Mouse (Mus musculus): ENCODE measurements around the gene Zpbp2.

Gene Zpbp2

GRCm38 (mm10) chr11:98550975-98551828 is at the start of gene Zpbp2:
TSS of gene Zpbp2 (plus strand) at chr11:98551097.
- peak; percentile 60 for DNase-seq (ENCODE audit: low read depth)

- no peak for DNase-seq (ENCODE audit: low read depth)
Observed at GRCm38 (mm10) chr11:98504926-98505325, 46.0 kb upstream of the Zpbp2 start.

GRCm38 (mm10) chr11:98509434-98509833 is 41.5 kb upstream of the Zpbp2 start:
- DNase-seq (ENCODE audit: low read depth), result peak; percentile 20

GRCm38 (mm10) chr11:98510125-98510524 is 40.8 kb upstream of the Zpbp2 start:
- no peak for DNase-seq (ENCODE audit: low read depth)

- no peak for DNase-seq (ENCODE audit: low read depth)
Observed at GRCm38 (mm10) chr11:98512881-98513280, 38.0 kb upstream of the Zpbp2 start.

- DNase-seq (ENCODE audit: low read depth), result no peak
Observed at GRCm38 (mm10) chr11:98513356-98513936, 37.5 kb upstream of the Zpbp2 start.

GRCm38 (mm10) chr11:98520468-98520867 is 30.4 kb upstream of the Zpbp2 start:
- no peak for DNase-seq (ENCODE audit: low read depth)

GRCm38 (mm10) chr11:98525140-98525539 is 25.8 kb upstream of the Zpbp2 start:
- DNase-seq (ENCODE audit: low read depth), result no peak

- DNase-seq (ENCODE audit: low read depth), result no peak
Observed at GRCm38 (mm10) chr11:98526824-98527461, 24.0 kb upstream of the Zpbp2 start.

GRCm38 (mm10) chr11:98537480-98538034 is 13.3 kb upstream of the Zpbp2 start:
- no peak for DNase-seq (ENCODE audit: low read depth)

GRCm38 (mm10) chr11:98540319-98540718 is 10.6 kb upstream of the Zpbp2 start:
- no peak for DNase-seq (ENCODE audit: low read depth)

- DNase-seq (ENCODE audit: low read depth), result no peak
Observed at GRCm38 (mm10) chr11:98542553-98542952, 8.3 kb upstream of the Zpbp2 start.

GRCm38 (mm10) chr11:98543414-98543813 is 7.5 kb upstream of the Zpbp2 start:
- DNase-seq (ENCODE audit: low read depth), result no peak

GRCm38 (mm10) chr11:98544890-98545677 is 5.8 kb upstream of the Zpbp2 start:
- no peak for DNase-seq (ENCODE audit: low read depth)

- no peak for DNase-seq (ENCODE audit: low read depth)
Observed at GRCm38 (mm10) chr11:98545711-98546231, 5.1 kb upstream of the Zpbp2 start, which contains the start of gene Ikzf3. TSS of gene Ikzf3 (minus strand) at chr11:98546031.

- no peak for DNase-seq (ENCODE audit: low read depth)
Observed at GRCm38 (mm10) chr11:98546529-98547307, 4.2 kb upstream of the Zpbp2 start.

GRCm38 (mm10) chr11:98547308-98547693 is 3.6 kb upstream of the Zpbp2 start:
- no peak for DNase-seq (ENCODE audit: low read depth)

GRCm38 (mm10) chr11:98549363-98549762 is 1.5 kb upstream of the Zpbp2 start:
- DNase-seq (ENCODE audit: low read depth), result no peak

- no peak for DNase-seq (ENCODE audit: low read depth)
Observed at GRCm38 (mm10) chr11:98550311-98550974, 454 bp upstream of the Zpbp2 start.

- no peak for DNase-seq (ENCODE audit: low read depth)
Observed at GRCm38 (mm10) chr11:98553966-98554365, 3.1 kb downstream of the Zpbp2 start.
